31 mouse cellular contexts compared by ENCODE assay signal in the genomic region with DNA sequence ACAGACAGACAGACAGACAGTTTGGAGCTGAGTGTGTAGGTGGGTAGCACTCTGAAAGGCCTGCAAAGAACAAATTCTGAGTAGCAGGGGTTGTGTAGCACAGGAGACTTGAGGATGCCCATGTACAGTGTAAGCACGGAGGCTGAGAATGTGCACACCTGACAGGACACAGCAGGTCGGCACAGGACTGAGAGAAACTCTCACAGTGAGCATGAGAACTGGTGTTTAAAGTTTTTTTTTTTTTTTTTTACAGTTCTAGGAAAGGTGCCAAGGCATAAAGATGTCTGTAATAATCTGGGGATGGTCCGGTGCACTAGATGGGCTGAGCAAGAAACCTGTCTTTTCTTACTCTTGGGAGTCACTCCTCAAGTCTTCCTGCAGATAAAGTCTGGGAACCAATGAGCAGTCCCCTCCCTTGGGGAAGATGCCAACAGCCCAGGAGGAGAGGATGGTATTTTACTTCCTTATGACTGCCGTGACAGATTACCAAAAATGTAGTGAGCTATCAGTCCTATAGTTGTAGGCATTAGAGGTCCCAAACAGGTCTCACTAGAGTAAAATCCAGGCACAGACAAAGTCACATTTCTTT. TPM values are rescaled to one million over a fixed set of nuclear protein-coding genes. Genes with fewer than 3 reads are reported as not detected.
DNase-seq lines count a peak whose midpoint lies in the region; ATAC-seq and TF ChIP-seq lines count a peak whose summit lies in the region.
"Had no signal": no experiment of that assay in that cellular context is flagged by ENCODE, and none has a peak within 500 bp of the region (broad histone marks: within the 10 kb centered on the region; RNA-seq: fewer than 3 reads in every experiment).

No protein-coding gene starts in this region.

- no peaks in the 10 kb centered on the region for H3K27me3 ChIP-seq in stomach, embryonic 15.5 days (replicated peaks)
- H3K27me3 ChIP-seq in stomach, postnatal 0 days (ENCODE audit: control insufficient read depth, insufficient read depth, low read length): no peaks in the 10 kb centered on the region
- H3K27me3 ChIP-seq: embryonic facial prominence, embryonic 13.5 days; forebrain, embryonic 12.5 days; forebrain, embryonic 15.5 days; heart, embryonic 12.5 days; heart, embryonic 15.5 days; hindbrain, embryonic 13.5 days; intestine, embryonic 15.5 days; Patski had no signal

- no peaks in the 10 kb centered on the region for H3K9me3 ChIP-seq in stomach, embryonic 15.5 days
- no peaks in the 10 kb centered on the region for H3K9me3 ChIP-seq in stomach, postnatal 0 days (ENCODE audit: control insufficient read depth, low read length)
- H3K9me3 ChIP-seq: embryonic facial prominence, embryonic 13.5 days; forebrain, embryonic 15.5 days; G1E; heart, embryonic 15.5 days; hindbrain, embryonic 10.5 days; intestine, embryonic 15.5 days had no signal

- no peak for TF ChIP-seq EP300 in stomach, postnatal 0 days (optimal IDR thresholded peaks at IDR 0.05)

- no peak overlapping the region for H3K4me3 ChIP-seq in stomach, embryonic 15.5 days (replicated peaks)
- H3K4me3 ChIP-seq in stomach, postnatal 0 days (ENCODE audit: low read depth, low read length): no peak overlapping the region
- H3K4me3 ChIP-seq: embryonic facial prominence, embryonic 10.5 days; embryonic facial prominence, embryonic 13.5 days; erythroblast, embryonic 14.5 days; forebrain, embryonic 12.5 days; forebrain, embryonic 15.5 days; heart, embryonic 12.5 days; heart, embryonic 15.5 days; hindbrain, embryonic 10.5 days; hindbrain, embryonic 13.5 days; intestine, embryonic 15.5 days had no signal

- DNase-seq in stomach, postnatal 0 days (ENCODE audit: low spot score): no peak
- peak; percentile 56 for DNase-seq in MEL-GATA-1-ER (ENCODE audit: extremely low read depth, low read depth)
- no peak for DNase-seq in gastrocnemius, adult 18-20 months (ENCODE audit: low spot score)
- no peak for DNase-seq in c-Kit-positive CD71-positive TER-119-positive erythroid progenitor cells, embryonic 14.5 days (ENCODE audit: low spot score)
- DNase-seq: adrenal gland, postnatal 10 days; adrenal gland, postnatal 36 days; B cell, adult 2 months; cerebellum, adult 11 months; cerebellum, adult 2 months; cerebellum, adult 9-11 months; cerebellum, postnatal 25 days; embryo, embryonic 11 days; gastrocnemius, postnatal 10 days; gastrocnemius, postnatal 36 days; heart, postnatal 10 days; heart, postnatal 36 days had no signal

- H3K9ac ChIP-seq in stomach, embryonic 15.5 days: no peak overlapping the region
- no peak overlapping the region for H3K9ac ChIP-seq in stomach, postnatal 0 days (ENCODE audit: low read length)
- H3K9ac ChIP-seq: embryonic facial prominence, embryonic 13.5 days; forebrain, embryonic 12.5 days; forebrain, embryonic 15.5 days; heart, embryonic 12.5 days; heart, embryonic 15.5 days; hindbrain, embryonic 13.5 days; intestine, embryonic 15.5 days had no signal

- H3K36me3 ChIP-seq in stomach, embryonic 15.5 days: no peaks in the 10 kb centered on the region
- H3K36me3 ChIP-seq in stomach, postnatal 0 days (ENCODE audit: control insufficient read depth, insufficient read depth, low read length): no peaks in the 10 kb centered on the region
- H3K36me3 ChIP-seq: embryonic facial prominence, embryonic 10.5 days; embryonic facial prominence, embryonic 13.5 days; forebrain, embryonic 12.5 days; forebrain, embryonic 15.5 days; G1E; heart, embryonic 12.5 days; heart, embryonic 15.5 days; hindbrain, embryonic 10.5 days; hindbrain, embryonic 13.5 days; intestine, embryonic 15.5 days had no signal

- WGBS in stomach, embryonic 15.5 days: 52% methylated on average over 4 of the region's 4 CpGs
- 44% methylated on average over 4 of the region's 4 CpGs for WGBS in stomach, postnatal 0 days

- H3K4me1 ChIP-seq in stomach, embryonic 15.5 days: 0 out of 2 replicates have a peak, but pooled peaks cover 3% of the 10 kb centered on the region
- H3K4me1 ChIP-seq in stomach, postnatal 0 days (replicated peaks; ENCODE audit: control insufficient read depth, insufficient read depth): no peaks in the 10 kb centered on the region
- H3K4me1 ChIP-seq: hindbrain, embryonic 10.5 days had no signal

- peak; percentile 70; the same call in 1 of the 2 replicates for ATAC-seq in stomach, embryonic 15.5 days (ENCODE audit: insufficient read depth, low FRiP score, low read depth)
- no peak for ATAC-seq in stomach, postnatal 0 days (ENCODE audit: low FRiP score, low TSS enrichment)
- peak; percentile 67 for ATAC-seq in megakaryocyte-erythroid progenitor cell, adult 5-6 weeks (replicated peaks; ENCODE audit: low FRiP score, low TSS enrichment, poor library complexity, severe bottlenecking)
- ATAC-seq: forebrain, embryonic 15.5 days; hindbrain, embryonic 16.5 days; intestine, embryonic 15.5 days; Patski had no signal

- no peak overlapping the region for H3K27ac ChIP-seq in stomach, embryonic 15.5 days
- H3K27ac ChIP-seq in stomach, postnatal 0 days (replicated peaks): no peak overlapping the region
- H3K27ac ChIP-seq: embryonic facial prominence, embryonic 10.5 days; embryonic facial prominence, embryonic 13.5 days; forebrain, embryonic 12.5 days; forebrain, embryonic 15.5 days; heart, embryonic 15.5 days; hindbrain, embryonic 10.5 days; hindbrain, embryonic 13.5 days; intestine, embryonic 15.5 days had no signal

- no peak for TF ChIP-seq CTCF in stomach, postnatal 0 days (IDR thresholded peaks at IDR 0.05; ENCODE audit: low read depth)

- H3K4me2 ChIP-seq in stomach, embryonic 15.5 days: no peak overlapping the region
- no peak overlapping the region for H3K4me2 ChIP-seq in stomach, postnatal 0 days (replicated peaks; ENCODE audit: low read depth)
- H3K4me2 ChIP-seq: embryonic facial prominence, embryonic 13.5 days; forebrain, embryonic 12.5 days; forebrain, embryonic 15.5 days; heart, embryonic 12.5 days; heart, embryonic 15.5 days; hindbrain, embryonic 13.5 days; intestine, embryonic 15.5 days had no signal

RNA-seq across cellular contexts. Expression of a gene that starts 33.4 kb away (rescaled TPM):
- 179 and 189 TPM in 2 replicates for polyA plus RNA-seq in stomach, embryonic 15.5 days (2015; fragmentation: Nextera tagmentation; extraction: Ambion mirVana)
- 112 and 126 TPM in 2 replicates for polyA plus RNA-seq in stomach, postnatal 0 days (2015; fragmentation: Nextera tagmentation; extraction: Ambion mirVana)
- 458 and 509 TPM in 2 replicates for total RNA-seq in megakaryocyte-erythroid progenitor cell, adult 5-6 weeks (2014; fragmentation: Nextera tagmentation)
- 577 and 616 TPM in 2 replicates for total RNA-seq in megakaryocyte-erythroid progenitor cell, adult 5-6 weeks (2017)
- total RNA-seq in gastrocnemius, adult 18-20 months (2021): 100 to 1,000 TPM; 162 to 177 TPM
